Mouse (Mus musculus) thymus, adult 2 months (tissue): ENCODE data around the gene Foxn2. TPM values are rescaled to one million over a fixed set of nuclear protein-coding genes. Genes with fewer than 3 reads are reported as not detected.

Experiments used
- DNase-seq: peaks from one replicate; pipeline ENCODE4 v3.0.0; 2021
- H3K27ac ChIP-seq: fragments of 200-500 bp; 2 replicates; pipeline ENCODE4 v1.5.1; 2012; ENCODE audit warnings: low read length, control low read depth; ENCODE audit not compliant: control insufficient read depth, insufficient read depth
- H3K27me3 ChIP-seq: fragments of 200-500 bp; 2 replicates; pipeline ENCODE4 v1.6.1; 2012; ENCODE audit warnings: mild to moderate bottlenecking, low read length, moderate library complexity, mixed read lengths; ENCODE audit not compliant: control insufficient read depth, insufficient read depth
- H3K36me3 ChIP-seq: fragments of 200-500 bp; 2 replicates; pipeline ENCODE4 v1.6.1; 2012; ENCODE audit warnings: mild to moderate bottlenecking, low read length, moderate library complexity; ENCODE audit not compliant: control insufficient read depth, insufficient read depth
- H3K4me1 ChIP-seq: fragments of 200-500 bp; replicated peaks from 2 replicates; pipeline ENCODE4 v1.6.1; 2012; ENCODE audit warnings: low read length; ENCODE audit not compliant: control insufficient read depth, insufficient read depth
- H3K4me3 ChIP-seq: fragments of 200-500 bp; 2 replicates; pipeline ENCODE4 v1.5.1; 2012; ENCODE audit warnings: mild to moderate bottlenecking, low read length, control low read depth, moderate library complexity; ENCODE audit not compliant: control insufficient read depth, insufficient read depth
- CTCF ChIP-seq: fragments of 200-500 bp; IDR thresholded peaks from 2 replicates; pipeline ENCODE4 v1.5.1; 2012; ENCODE audit warnings: mild to moderate bottlenecking, control low read depth, low read length, moderate library complexity, borderline replicate concordance; ENCODE audit not compliant: control insufficient read depth, poor library complexity, insufficient read depth; ENCODE audit errors: extremely low read depth
- POLR2A ChIP-seq: fragments of 200-500 bp; IDR thresholded peaks from 2 replicates; pipeline ENCODE4 v1.6.1; 2012; ENCODE audit warnings: mild to moderate bottlenecking, low read length, control low read depth, moderate library complexity; ENCODE audit not compliant: control insufficient read depth, poor library complexity, insufficient read depth; ENCODE audit errors: extremely low read depth
- whole genome bisulfite sequencing: fragments of 180-500 bp; shearing (Covaris S2); methylation state at CpG from one replicate; pipeline ENCODE4 v1.1.7; 2018; 5-methylcytosine and 5-hydroxymethylcytosine counted together
- polyA plus RNA-seq: library from polyadenylated mRNA; depleted of rRNA; stranded (reverse); fragments of >200 nt; gene quantifications from 2 replicates; pipeline ENCODE4 v1.2.3, GENCODE M21; 2012

Foxn2 gene
- polyA plus RNA-seq, 1 experiment, result 11.0 TPM

GRCm38 (mm10) chr17:88473766-88474165 is 33.3 kb downstream of the Foxn2 start:
- TF ChIP-seq CTCF (no peak), POLR2A (no peak)
- H3K36me3 ChIP-seq, result peaks cover 4% of the 10 kb centered on the region; the same call in 1 of the 2 replicates
- DNase-seq, result no peak
- no peaks in the 10 kb centered on the region for H3K4me1 ChIP-seq
- H3K4me3 ChIP-seq, result no peak overlapping the region
- no peaks in the 10 kb centered on the region for H3K27me3 ChIP-seq
- 72% methylated on average over 2 of the region's 2 CpGs for WGBS
- no peak overlapping the region for H3K27ac ChIP-seq

GRCm38 (mm10) chr17:88477165-88477564 is 36.7 kb downstream of the Foxn2 start:
- Histone ChIP-seq H3K36me3 (0 out of 2 replicates have a peak, but pooled peaks cover 4% of the 10 kb centered on the region), H3K27me3 (no peaks in the 10 kb centered on the region), H3K27ac (no peak overlapping the region), H3K4me3 (no peak overlapping the region), H3K4me1 (no peaks in the 10 kb centered on the region)
- WGBS, result 97% methylated on average over 7 of the region's 7 CpGs
- DNase-seq, result no peak
- TF ChIP-seq CTCF (no peak), POLR2A (no peak)

DNA sequence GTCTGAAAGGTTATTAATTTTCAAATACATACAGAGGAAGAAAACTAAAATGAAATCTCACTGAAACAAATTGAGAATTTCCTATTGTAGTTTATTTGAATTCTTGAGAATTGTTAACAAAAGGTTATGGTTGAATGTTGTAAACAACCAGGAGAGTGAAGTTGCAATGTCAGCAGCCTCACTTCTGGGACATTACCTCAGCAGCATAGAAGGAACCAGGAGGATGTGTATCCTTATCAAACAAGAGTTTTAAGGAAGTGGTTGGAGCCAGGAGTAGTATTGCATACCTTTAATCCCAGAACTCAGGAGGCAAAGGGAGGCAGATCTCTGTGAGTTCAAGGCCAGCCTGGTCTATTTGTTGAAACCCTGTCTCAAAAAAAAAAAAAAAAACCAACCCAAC is 37.2 kb downstream of the Foxn2 start:
- DNase-seq, result no peak
- no peaks in the 10 kb centered on the region for H3K4me1 ChIP-seq
- H3K27ac ChIP-seq, result no peak overlapping the region
- H3K4me3 ChIP-seq, result no peak overlapping the region
- H3K27me3 ChIP-seq, result no peaks in the 10 kb centered on the region
- 0 out of 2 replicates have a peak, but pooled peaks cover 4% of the 10 kb centered on the region for H3K36me3 ChIP-seq
- TF ChIP-seq CTCF, result no peak
- no peak for TF ChIP-seq POLR2A

DNA sequence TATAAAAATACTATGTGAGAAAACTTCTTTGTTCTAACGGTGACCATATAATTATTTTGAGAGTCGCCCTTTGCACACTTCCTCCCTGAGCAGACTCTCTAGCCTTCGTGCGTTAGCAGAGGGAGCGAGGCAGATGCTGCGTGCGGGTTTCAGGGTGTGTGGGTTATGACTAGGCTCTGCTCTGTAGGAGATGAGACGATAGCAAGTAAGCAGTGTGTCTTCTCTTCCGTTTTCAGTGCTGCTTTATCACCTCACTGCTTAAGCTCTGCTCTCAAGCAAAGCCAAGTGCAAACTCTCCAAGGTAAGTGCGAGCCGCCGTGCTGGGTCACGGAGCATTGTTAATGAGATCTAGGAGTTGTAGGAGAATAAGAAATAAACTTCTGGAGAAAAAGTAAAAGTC is 38.5 kb downstream of the Foxn2 start:
- no peak overlapping the region for H3K27ac ChIP-seq
- no peak for DNase-seq
- no peak overlapping the region for H3K4me3 ChIP-seq
- TF ChIP-seq POLR2A (no peak), CTCF (no peak)
- WGBS, result 80% methylated on average over 13 of the region's 13 CpGs
- H3K27me3 ChIP-seq, result no peaks in the 10 kb centered on the region
- H3K36me3 ChIP-seq, result no peaks in the 10 kb centered on the region
- H3K4me1 ChIP-seq, result no peaks in the 10 kb centered on the region

DNA sequence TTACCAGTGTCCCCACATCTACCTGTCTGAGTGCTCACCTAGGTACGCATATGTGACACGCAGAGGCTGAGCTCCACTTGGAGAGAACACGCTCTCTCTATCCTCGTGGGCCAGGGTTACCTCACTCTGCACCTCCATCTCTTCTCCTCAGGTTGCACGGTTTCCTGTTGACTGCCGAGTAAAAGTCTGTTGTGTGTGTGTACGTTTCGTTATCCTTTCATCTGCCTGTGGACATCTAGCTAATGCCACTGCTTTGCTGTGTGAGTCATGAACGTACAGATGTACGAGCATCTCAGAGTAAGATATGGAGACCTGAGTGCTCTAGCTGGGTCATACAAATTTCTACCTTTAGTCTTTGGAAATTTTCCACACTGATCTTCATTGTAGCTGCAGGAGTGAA is 39.9 kb downstream of the Foxn2 start:
- Histone ChIP-seq H3K27ac (no peak overlapping the region), H3K4me3 (no peak overlapping the region), H3K4me1 (no peaks in the 10 kb centered on the region), H3K27me3 (no peaks in the 10 kb centered on the region), H3K36me3 (no peaks in the 10 kb centered on the region; the same call in 1 of the 2 replicates)
- WGBS, result 93% methylated on average over 10 of the region's 10 CpGs
- TF ChIP-seq POLR2A (no peak), CTCF (no peak)
- no peak for DNase-seq

DNA sequence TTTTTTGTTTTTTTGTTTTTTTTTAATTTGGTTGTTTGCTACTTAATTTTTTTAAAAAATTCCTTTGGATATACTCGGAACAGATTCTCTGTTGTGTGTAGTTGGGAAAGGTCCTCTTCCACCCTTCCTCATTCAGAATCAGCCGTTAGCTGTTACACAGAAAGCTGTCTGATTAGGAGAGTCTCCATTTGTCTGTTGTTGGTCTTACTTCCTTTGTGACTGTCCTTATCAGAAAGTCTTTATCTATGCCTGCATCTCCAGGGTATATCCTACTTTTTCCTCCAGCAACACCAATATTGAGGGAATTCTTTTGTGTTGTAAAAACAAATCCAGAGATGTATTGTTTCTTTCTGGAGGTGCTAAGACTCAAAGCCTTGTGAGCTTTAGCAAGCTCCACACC is 40.6 kb downstream of the Foxn2 start:
- no peak for DNase-seq
- H3K27me3 ChIP-seq, result no peaks in the 10 kb centered on the region
- H3K4me3 ChIP-seq, result no peak overlapping the region
- no peak overlapping the region for H3K27ac ChIP-seq
- no peaks in the 10 kb centered on the region; the same call in 1 of the 2 replicates for H3K36me3 ChIP-seq
- no peaks in the 10 kb centered on the region for H3K4me1 ChIP-seq
- no peak for TF ChIP-seq CTCF
- no peak for TF ChIP-seq POLR2A
- 90% methylated on average over 2 of the region's 2 CpGs for WGBS

GRCm38 (mm10) chr17:88481587-88481986 is 41.1 kb downstream of the Foxn2 start:
- WGBS, result 88% methylated on average over 3 of the region's 3 CpGs
- no peaks in the 10 kb centered on the region for H3K27me3 ChIP-seq

More at GRCm38 (mm10) chr17:88481587-88481986, 41.1 kb downstream of the Foxn2 start:
- Histone ChIP-seq H3K4me3 (no peak overlapping the region), H3K36me3 (peaks cover 2% of the 10 kb centered on the region), H3K4me1 (no peaks in the 10 kb centered on the region), H3K27ac (no peak overlapping the region)
- TF ChIP-seq POLR2A, result no peak
- no peak for TF ChIP-seq CTCF
- no peak for DNase-seq
